Mouse (Mus musculus) hindbrain, embryonic 14.5 days (tissue): ENCODE measurements around the gene Upk2. TPM values are rescaled to one million over a fixed set of nuclear protein-coding genes. Genes with fewer than 3 reads are reported as not detected.
A peak's percentile ranks its signal among the peaks of the same experiment; 100 is the strongest.

Source experiments
- ATAC-seq: fragments of 200-750 bp; cut with Nextera tagmentation; 2 replicates; pipeline ENCODE4 v1.8.0; 2017; ENCODE audit warnings: moderate number of reproducible peaks, mild to moderate bottlenecking, moderate TSS enrichment, moderate library complexity; ENCODE audit not compliant: low FRiP score
- DNase-seq: peaks from one replicate; pipeline ENCODE4 v3.0.0-alpha.2; 2015; ENCODE audit warnings: low spot score
- H3K27ac ChIP-seq: fragments of 300-500 bp; sonication (generic); 2 replicates; pipeline ENCODE4 v1.5.1; 2014; ENCODE audit warnings: mild to moderate bottlenecking, moderate library complexity
- H3K27me3 ChIP-seq: fragments of 300-500 bp; sonication (generic); 2 replicates; pipeline ENCODE4 v1.6.1; 2014; ENCODE audit warnings: mild to moderate bottlenecking, low read length, mixed read lengths; ENCODE audit not compliant: control insufficient read depth, insufficient read depth
- H3K36me3 ChIP-seq: fragments of 300-500 bp; sonication (generic); replicated peaks from 2 replicates; pipeline ENCODE4 v1.6.1; 2014; ENCODE audit not compliant: control insufficient read depth, insufficient read depth
- H3K4me1 ChIP-seq: fragments of 300-500 bp; sonication (generic); replicated peaks from 2 replicates; pipeline ENCODE4 v1.6.1; 2014; ENCODE audit warnings: antibody characterized with exemption, low read length, mixed read lengths; ENCODE audit not compliant: control insufficient read depth, insufficient read depth
- H3K4me2 ChIP-seq: fragments of 300-500 bp; sonication (generic); replicated peaks from 2 replicates; pipeline ENCODE4 v1.6.1; 2014; ENCODE audit warnings: mild to moderate bottlenecking, moderate library complexity
- H3K4me3 ChIP-seq: fragments of 300-500 bp; sonication (generic); replicated peaks from 2 replicates; pipeline ENCODE4 v1.5.1; 2014; ENCODE audit warnings: mild to moderate bottlenecking, low read length
- H3K9ac ChIP-seq: fragments of 300-500 bp; sonication (generic); 2 replicates; pipeline ENCODE4 v1.6.1; 2014
- H3K9me3 ChIP-seq: fragments of 300-500 bp; sonication (generic); 2 replicates; pipeline ENCODE4 v1.6.1; 2016; ENCODE audit warnings: low read length; ENCODE audit not compliant: control insufficient read depth
- WGBS: fragments of 180-500 bp; shearing (Covaris S2); extraction: QIAGEN DNeasy Blood & Tissue Kit; methylation state at CpG from one replicate; pipeline ENCODE4 v1.1.7; 2014; 5-methylcytosine and 5-hydroxymethylcytosine counted together
- polyA plus RNA-seq: library from polyadenylated mRNA; unstranded; fragments of >200 nt; fragmentation: Nextera tagmentation; extraction: Ambion mirVana; gene quantifications from 2 replicates; pipeline ENCODE4 v1.2.1, GENCODE M21; 2014

Upk2 gene
- polyA plus RNA-seq, 1 experiment from 2014 or later, result not detected

GRCm38 (mm10) chr9:44484311-44485104 is 29.7 kb upstream of the Upk2 start:
- peak overlapping the region; percentile 96 for H3K4me2 ChIP-seq
- H3K4me3 ChIP-seq, result peak overlapping the region; percentile 72
- no peaks in the 10 kb centered on the region for H3K9me3 ChIP-seq
- no peak for DNase-seq
- H3K36me3 ChIP-seq, result no peaks in the 10 kb centered on the region
- H3K27me3 ChIP-seq, result no peaks in the 10 kb centered on the region
- WGBS, result 31% methylated on average over 7 of the region's 7 CpGs
- no peak for ATAC-seq
- H3K4me1 ChIP-seq, result peaks cover 74% of the 10 kb centered on the region
- H3K9ac ChIP-seq, result peak overlapping the region; percentile 95
- H3K27ac ChIP-seq, result no peak overlapping the region

GRCm38 (mm10) chr9:44483510-44484044 is 28.8 kb upstream of the Upk2 start:
- H3K36me3 ChIP-seq, result no peaks in the 10 kb centered on the region
- H3K4me2 ChIP-seq, result peak overlapping the region; percentile 96
- peak overlapping the region; percentile 72 for H3K4me3 ChIP-seq
- H3K4me1 ChIP-seq, result peaks cover 65% of the 10 kb centered on the region
- ATAC-seq (no peak; the same call in 1 of the 2 replicates), DNase-seq (peak; percentile 68)
- H3K9ac ChIP-seq, result peak overlapping the region; percentile 95
- H3K27me3 ChIP-seq, result no peaks in the 10 kb centered on the region
- peak overlapping the region; percentile 94 for H3K27ac ChIP-seq
- no peaks in the 10 kb centered on the region for H3K9me3 ChIP-seq
- WGBS, result under 1% methylated on average over 12 of the region's 12 CpGs

- DNase-seq (no peak), ATAC-seq (no peak)
- under 1% methylated on average over 37 of the region's 39 CpGs for WGBS
- peak overlapping the region; percentile 95 for H3K9ac ChIP-seq
- H3K36me3 ChIP-seq, result no peaks in the 10 kb centered on the region
- H3K4me1 ChIP-seq, result peaks cover 60% of the 10 kb centered on the region
- peak overlapping the region; percentile 94 for H3K27ac ChIP-seq
- H3K27me3 ChIP-seq, result no peaks in the 10 kb centered on the region
- H3K4me3 ChIP-seq, result peak overlapping the region; percentile 72
- peak overlapping the region; percentile 96 for H3K4me2 ChIP-seq
- H3K9me3 ChIP-seq, result no peaks in the 10 kb centered on the region
These were observed 28.3 kb upstream of the Upk2 start for GRCm38 (mm10) chr9:44483041-44483509.

GRCm38 (mm10) chr9:44482552-44482951 is 27.8 kb upstream of the Upk2 start, which contains the start of gene Bcl9l:
TSS of gene Bcl9l (plus strand) at chr9:44482825.
- peak; percentile 88 for DNase-seq
- under 1% methylated on average over 30 of the region's 31 CpGs for WGBS
- no peaks in the 10 kb centered on the region for H3K9me3 ChIP-seq
- peaks cover 60% of the 10 kb centered on the region for H3K4me1 ChIP-seq
- H3K4me2 ChIP-seq, result peak within 1 kb of the TSS; percentile 96
- ATAC-seq, result peak; percentile 71
- H3K9ac ChIP-seq, result peak within 1 kb of the TSS; percentile 95
- peak within 1 kb of the TSS; percentile 94 for H3K27ac ChIP-seq
- peak within 1 kb of the TSS; percentile 72 for H3K4me3 ChIP-seq
- H3K27me3 ChIP-seq, result no peaks in the 10 kb centered on the region
- no peaks in the 10 kb centered on the region for H3K36me3 ChIP-seq

GRCm38 (mm10) chr9:44482112-44482511 is 27.3 kb upstream of the Upk2 start:
- H3K4me2 ChIP-seq, result peak overlapping the region; percentile 96
- ATAC-seq (no peak), DNase-seq (no peak)
- H3K4me1 ChIP-seq, result peaks cover 60% of the 10 kb centered on the region
- H3K27ac ChIP-seq, result peak overlapping the region; percentile 94
- 16% methylated on average over 3 of the region's 3 CpGs for WGBS
- peak overlapping the region; percentile 72 for H3K4me3 ChIP-seq
- H3K27me3 ChIP-seq, result no peaks in the 10 kb centered on the region
- peak overlapping the region; percentile 95 for H3K9ac ChIP-seq
- no peaks in the 10 kb centered on the region for H3K9me3 ChIP-seq
- H3K36me3 ChIP-seq, result no peaks in the 10 kb centered on the region

GRCm38 (mm10) chr9:44479628-44480428 is 25.1 kb upstream of the Upk2 start:
- H3K4me3 ChIP-seq, result peak overlapping the region; percentile 56
- H3K27me3 ChIP-seq, result no peaks in the 10 kb centered on the region
- no peaks in the 10 kb centered on the region for H3K36me3 ChIP-seq
- peaks cover 37% of the 10 kb centered on the region for H3K4me1 ChIP-seq
- ATAC-seq, result peak; percentile 59
- H3K27ac ChIP-seq, result peak overlapping the region; percentile 98
- H3K9me3 ChIP-seq, result no peaks in the 10 kb centered on the region
- WGBS, result under 1% methylated on average over 26 of the region's 26 CpGs
- H3K4me2 ChIP-seq, result peak overlapping the region; percentile 78
- DNase-seq, result peak; percentile 89
- peak overlapping the region; percentile 81 for H3K9ac ChIP-seq

- H3K36me3 ChIP-seq, result no peaks in the 10 kb centered on the region
- peak overlapping the region; percentile 81 for H3K9ac ChIP-seq
- DNase-seq (peak; percentile 80), ATAC-seq (peak; percentile 59)
- H3K4me1 ChIP-seq, result peaks cover 30% of the 10 kb centered on the region
- WGBS, result under 1% methylated on average over 29 of the region's 29 CpGs
- H3K4me3 ChIP-seq, result peak overlapping the region; percentile 56
- H3K9me3 ChIP-seq, result no peaks in the 10 kb centered on the region
- peak overlapping the region; percentile 98 for H3K27ac ChIP-seq
- H3K4me2 ChIP-seq, result peak overlapping the region; percentile 78
- no peaks in the 10 kb centered on the region for H3K27me3 ChIP-seq
These were observed 24.3 kb upstream of the Upk2 start for GRCm38 (mm10) chr9:44478959-44479605.

GRCm38 (mm10) chr9:44478229-44478921 is 23.6 kb upstream of the Upk2 start:
- Histone ChIP-seq H3K4me2 (peak overlapping the region; percentile 78), H3K9ac (peak overlapping the region; percentile 81), H3K4me3 (peak overlapping the region; percentile 56), H3K9me3 (no peaks in the 10 kb centered on the region), H3K27ac (peak overlapping the region; percentile 98), H3K36me3 (no peaks in the 10 kb centered on the region), H3K4me1 (peaks cover 25% of the 10 kb centered on the region), H3K27me3 (no peaks in the 10 kb centered on the region)
- 0% methylated on average over 23 of the region's 27 CpGs for WGBS
- DNase-seq, result peak; percentile 89
- peak; percentile 66 for ATAC-seq
